Mouse (Mus musculus): ENCODE results near the gene Pacsin2.

- TF ChIP-seq CTCF (IDR thresholded peaks at IDR 0.05; ENCODE audit: control insufficient read depth, insufficient read depth, insufficient replicate concordance, low read depth, low read length) (no peak), POLR2A (IDR thresholded peaks at IDR 0.05; ENCODE audit: control insufficient read depth, low read depth, low read length) (no peak)
Measured at GRCm38 (mm10) chr15:83450007-83450406, 14.4 kb downstream of the Pacsin2 start.
